Mouse (Mus musculus): ENCODE data around the gene Dusp8.
A peak's percentile ranks its signal among the peaks of the same experiment; 100 is the strongest.

Dusp8 gene

DNA sequence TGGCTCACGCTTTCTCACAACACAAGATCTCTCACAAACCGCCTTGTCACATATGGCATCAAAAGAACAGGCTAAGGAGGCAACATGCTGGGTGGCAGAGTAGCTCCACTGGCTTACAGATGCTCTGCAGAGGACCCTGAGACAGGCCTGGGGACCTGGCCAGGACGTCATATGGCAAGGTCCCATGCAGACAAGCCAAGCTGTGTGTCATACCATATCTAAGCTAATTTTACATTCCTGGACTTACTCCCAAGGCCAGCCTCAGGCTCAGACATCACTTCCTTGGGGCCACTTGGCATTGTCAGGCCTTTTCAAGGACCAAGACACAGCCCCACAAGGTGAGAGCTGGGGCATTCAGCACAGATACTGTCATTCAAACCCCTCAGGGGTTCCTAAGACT, 40.2 kb downstream of the Dusp8 start:
- DNase-seq (ENCODE audit: low read depth, low spot score) = no peak

DNA sequence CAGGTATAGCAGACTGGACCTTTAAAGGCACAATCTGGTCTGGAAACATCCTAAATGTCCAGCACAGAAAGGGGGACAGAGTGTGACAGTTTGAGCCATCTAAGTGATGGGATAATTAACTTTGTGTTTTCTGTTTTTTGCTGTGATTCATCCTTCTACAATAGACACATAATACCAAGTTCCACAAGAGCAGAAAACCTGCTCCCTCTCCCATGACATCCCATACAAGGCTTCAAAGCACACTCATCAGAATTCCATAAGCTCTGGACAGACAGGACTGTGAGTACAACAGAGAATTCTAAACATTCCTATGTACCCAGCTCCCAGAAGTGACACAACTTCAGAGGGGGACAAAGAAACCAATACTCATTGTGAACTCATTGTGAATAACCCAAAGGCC, 45.1 kb downstream of the Dusp8 start:
- no peak for DNase-seq (ENCODE audit: low read depth, low spot score)

DNA sequence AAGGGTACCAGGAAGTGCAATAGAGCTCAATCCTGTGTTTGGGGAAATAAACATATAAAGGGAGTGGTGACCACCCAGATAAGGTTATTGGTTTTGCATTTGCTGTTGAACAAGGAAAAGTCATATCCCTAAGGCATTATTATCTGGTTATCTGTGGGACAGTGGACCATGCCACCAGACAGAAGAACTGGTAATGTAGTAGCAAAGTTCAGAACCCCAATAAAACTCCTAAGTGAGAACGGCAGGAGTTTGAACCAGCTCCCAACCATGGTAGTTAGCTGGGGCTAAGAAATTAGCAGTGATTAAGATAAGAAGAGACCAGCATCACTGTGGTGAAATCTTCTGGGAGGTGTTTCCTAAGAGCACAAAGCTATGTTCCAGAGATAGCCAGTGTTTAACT, 49.7 kb downstream of the Dusp8 start:
- no peak for DNase-seq (ENCODE audit: low read depth, low spot score)

DNA sequence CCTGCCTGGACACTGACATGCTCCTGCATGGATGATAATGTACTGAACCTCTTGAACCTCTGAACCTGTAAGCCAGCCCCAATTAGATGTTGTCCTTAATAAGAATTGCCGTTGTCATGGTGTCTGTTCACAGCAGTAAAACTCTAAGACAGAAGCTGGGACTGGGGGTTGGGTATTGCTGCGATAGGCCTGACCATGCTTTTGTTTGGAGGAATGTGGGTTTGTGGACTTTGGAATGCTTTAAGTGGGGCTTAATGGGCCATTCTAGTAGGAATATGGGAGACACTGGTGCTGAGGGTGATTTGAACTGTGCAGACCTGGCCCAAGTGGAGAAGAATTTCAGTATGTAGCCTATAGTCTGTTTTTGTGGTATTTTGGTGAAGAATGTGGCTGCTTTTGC, 50.3 kb downstream of the Dusp8 start:
- DNase-seq (ENCODE audit: low read depth, low spot score) = no peak

DNA sequence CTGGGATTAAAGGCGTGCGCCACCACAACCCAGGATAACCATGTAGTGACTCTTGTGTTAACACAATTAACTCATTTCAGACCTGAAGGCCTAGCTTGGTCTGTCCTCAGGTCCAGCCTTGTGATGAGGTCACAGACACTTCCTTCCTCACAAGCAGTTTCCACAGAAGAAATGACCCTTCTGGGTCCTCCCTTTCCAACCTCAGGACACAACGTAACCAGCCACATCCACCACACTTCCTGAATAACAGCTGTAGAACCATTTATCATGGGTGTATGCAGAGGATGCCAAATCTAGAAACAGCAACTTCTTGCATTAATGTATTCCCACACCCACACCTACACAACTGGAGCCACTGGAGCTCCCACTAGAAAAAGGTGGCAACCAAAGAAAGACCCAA, 54.9 kb downstream of the Dusp8 start:
- no peak for DNase-seq (ENCODE audit: low read depth, low spot score)

DNA sequence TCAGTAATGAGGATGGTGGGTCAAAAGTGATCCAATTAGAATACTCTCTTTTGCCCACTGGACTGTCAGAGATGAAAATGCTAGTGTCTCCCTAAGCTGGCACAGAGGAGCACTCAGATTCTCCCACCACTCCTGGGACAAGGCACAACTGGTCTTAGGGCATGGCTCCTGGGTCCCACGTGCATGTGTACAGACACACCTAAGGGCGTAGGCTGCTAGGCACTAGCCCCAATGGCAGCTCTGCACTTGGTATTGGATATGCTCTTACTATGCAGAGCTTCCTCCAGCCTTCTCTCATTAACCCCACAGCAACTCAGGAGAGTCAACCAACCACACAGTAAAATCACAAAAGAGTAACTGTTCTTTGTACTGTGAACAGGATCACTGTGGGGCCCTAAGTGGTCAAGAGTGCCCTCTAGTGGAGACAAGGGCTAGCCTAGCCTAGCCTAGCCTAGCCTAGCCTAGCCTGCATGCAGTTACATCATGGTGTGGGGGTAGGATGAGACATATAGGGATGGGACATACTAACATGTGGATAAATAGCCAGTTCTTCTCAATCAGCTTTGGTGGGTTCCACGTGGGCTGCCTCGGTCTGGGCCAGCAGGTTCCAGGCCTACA, 58.0 kb downstream of the Dusp8 start:
- peak; percentile 10 for DNase-seq (ENCODE audit: low read depth, low spot score)

DNA sequence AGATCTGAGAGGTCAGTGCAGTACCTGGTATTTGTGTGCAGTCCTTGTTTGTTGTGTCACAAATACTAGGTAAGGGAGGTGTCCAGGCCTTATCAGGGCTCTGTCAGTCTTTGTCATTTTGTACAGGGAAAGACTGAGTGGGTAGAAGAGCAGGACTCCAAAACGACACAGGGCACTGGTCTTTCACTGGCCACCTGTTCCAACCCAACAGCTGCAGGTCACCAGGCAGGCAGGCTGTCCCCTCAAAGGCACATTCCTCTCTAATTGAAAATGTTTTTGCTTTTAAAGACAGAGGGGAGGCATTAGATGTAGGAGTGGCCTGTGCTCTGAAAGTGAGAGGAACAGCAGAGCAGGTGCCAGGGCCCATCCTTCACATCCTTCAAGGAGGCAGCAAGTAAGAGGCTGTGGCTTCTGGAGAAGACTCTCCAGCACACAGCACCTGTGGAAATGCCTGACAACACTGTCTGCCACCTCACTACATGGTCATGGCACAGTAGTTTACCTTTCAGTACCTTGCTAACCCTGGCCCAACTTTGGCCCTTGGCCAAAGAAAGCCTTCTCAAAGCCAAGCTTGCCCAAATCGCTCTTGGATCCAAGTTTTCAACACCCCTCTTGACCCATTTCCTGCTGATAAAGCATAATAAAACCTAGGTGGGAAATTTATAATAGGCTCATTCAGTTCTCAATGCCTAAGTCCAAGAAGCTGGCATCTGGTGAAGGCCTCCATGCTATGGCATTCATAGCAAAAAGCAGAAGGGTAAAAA, 60.4 kb downstream of the Dusp8 start:
- DNase-seq (ENCODE audit: low read depth, low spot score) = no peak

DNA sequence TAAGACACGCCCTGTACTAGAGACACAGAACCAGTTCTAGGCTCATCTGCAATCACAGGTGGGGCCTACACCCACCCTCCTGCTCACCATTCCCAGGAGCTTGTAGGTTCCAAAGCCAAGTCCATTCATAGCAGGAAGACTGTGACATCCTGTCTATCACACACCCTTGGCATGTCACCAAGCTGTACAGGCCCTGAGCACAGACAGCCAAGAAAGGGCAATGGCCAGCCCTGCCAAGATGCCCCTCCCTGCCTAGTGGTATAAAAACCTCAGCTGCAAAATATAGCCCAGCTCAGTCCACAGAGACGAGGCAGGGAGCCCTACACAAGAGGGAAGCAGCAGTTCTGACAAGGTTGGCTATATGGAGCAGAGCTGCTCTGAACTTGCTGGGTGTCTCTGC, 61.4 kb downstream of the Dusp8 start:
- DNase-seq (ENCODE audit: low read depth, low spot score) = no peak

DNA sequence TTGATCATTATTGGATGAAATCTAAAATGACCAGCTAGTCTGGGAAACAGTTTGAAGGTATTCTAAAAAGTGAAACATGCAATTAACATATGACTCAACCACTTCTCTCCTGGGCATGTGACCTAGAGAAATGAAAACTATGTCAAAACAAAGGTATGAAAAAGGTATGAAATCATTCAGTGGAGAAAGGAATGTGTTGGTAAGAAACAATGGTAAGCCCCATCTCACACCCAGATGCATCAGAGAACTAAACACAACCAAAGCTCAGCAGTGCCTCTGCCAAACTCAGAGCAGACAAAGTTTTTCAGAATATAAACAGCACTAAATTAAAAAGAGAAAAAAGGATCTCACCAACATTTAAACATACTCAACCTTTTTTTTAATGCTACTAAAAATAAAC, 65.6 kb downstream of the Dusp8 start:
- DNase-seq (ENCODE audit: low read depth, low spot score) = no peak
